Mouse (Mus musculus) embryonic facial prominence, embryonic 10.5 days (tissue): ENCODE measurements around the gene Prkar1b. TPM values are rescaled to one million over a fixed set of nuclear protein-coding genes. Genes with fewer than 3 reads are reported as not detected.
A peak's percentile ranks its signal among the peaks of the same experiment; 100 is the strongest.

Source experiments
- DNase-seq: peaks from one replicate; pipeline ENCODE4 v3.0.0-alpha.2; 2017; ENCODE audit warnings: low spot score
- H3K27ac ChIP-seq: fragments of 300-500 bp; sonication (generic); replicated peaks from 2 replicates; pipeline ENCODE4 v1.5.1; 2016; ENCODE audit warnings: mild to moderate bottlenecking
- H3K27me3 ChIP-seq: fragments of 300-500 bp; sonication (generic); replicated peaks from 2 replicates; pipeline ENCODE4 v1.6.1; 2016; ENCODE audit warnings: low read depth, mild to moderate bottlenecking; ENCODE audit not compliant: poor library complexity, severe bottlenecking
- H3K36me3 ChIP-seq: fragments of 300-500 bp; sonication (generic); replicated peaks from 2 replicates; pipeline ENCODE4 v1.6.1; 2016; ENCODE audit warnings: mild to moderate bottlenecking, moderate library complexity
- H3K4me1 ChIP-seq: fragments of 300-500 bp; sonication (generic); 2 replicates; pipeline ENCODE4 v1.6.1; 2016
- H3K4me3 ChIP-seq: fragments of 300-500 bp; sonication (generic); 2 replicates; pipeline ENCODE4 v1.5.1; 2016; ENCODE audit warnings: mild to moderate bottlenecking, moderate library complexity
- H3K9me3 ChIP-seq: fragments of 300-500 bp; sonication (generic); 2 replicates; pipeline ENCODE4 v1.6.1; 2016; ENCODE audit warnings: mild to moderate bottlenecking
- WGBS: fragments of 180-500 bp; shearing (Covaris S2); methylation state at CpG from one replicate; pipeline ENCODE4 v1.1.7; 2016; 5-methylcytosine and 5-hydroxymethylcytosine counted together
- polyA plus RNA-seq: library from polyadenylated mRNA; unstranded; fragments of >200 nt; fragmentation: Nextera tagmentation; extraction: Ambion mirVana; gene quantifications from 2 replicates; pipeline ENCODE4 v1.2.1, GENCODE M21; 2016

Prkar1b gene
- polyA plus RNA-seq, 1 experiment from 2014 or later: 9.0 TPM

DNA sequence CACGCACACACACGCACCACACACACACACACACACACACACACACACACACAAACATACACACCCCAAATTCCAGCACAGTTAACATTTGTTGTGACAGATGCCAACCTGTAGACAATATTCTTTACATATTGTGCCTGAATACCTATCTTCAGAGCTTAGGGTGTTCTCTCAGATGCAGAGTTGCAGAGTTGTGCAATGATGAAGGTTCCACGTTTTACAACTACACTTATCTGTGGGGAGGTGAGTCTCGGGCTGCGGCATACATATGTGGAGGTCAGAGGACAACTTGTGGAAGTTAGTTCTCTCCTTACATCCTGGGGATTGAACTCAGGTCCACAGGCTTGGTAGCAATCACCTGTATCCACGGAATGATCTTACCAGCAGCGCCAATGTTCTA lies 34.3 kb downstream of the Prkar1b start:
- 91% methylated on average over 7 of the region's 7 CpGs for WGBS
- H3K9me3 ChIP-seq: no peaks in the 10 kb centered on the region
- no peak overlapping the region for H3K4me3 ChIP-seq
- H3K4me1 ChIP-seq: peaks cover 17% of the 10 kb centered on the region
- H3K27me3 ChIP-seq: no peaks in the 10 kb centered on the region
- H3K27ac ChIP-seq: no peak overlapping the region
- no peaks in the 10 kb centered on the region for H3K36me3 ChIP-seq
- no peak for DNase-seq

DNA sequence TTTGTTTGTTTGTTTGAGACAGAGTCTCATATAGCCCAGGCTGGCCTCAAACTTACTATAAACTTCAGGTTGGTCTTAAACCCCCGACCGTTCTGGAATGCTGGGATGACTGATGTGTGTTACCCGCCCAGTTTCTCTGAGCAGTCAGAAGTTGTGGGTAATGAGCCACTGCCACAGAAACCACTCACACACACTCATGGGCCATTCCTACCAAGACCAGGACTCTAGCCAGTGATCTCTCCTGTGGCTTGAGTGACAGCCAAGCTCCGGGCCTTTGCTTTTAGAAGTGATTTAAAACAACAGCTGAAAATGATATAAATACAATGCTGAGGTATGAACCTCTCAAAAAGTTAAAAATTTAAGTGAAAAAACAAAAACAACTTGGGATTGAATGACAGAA lies 34.9 kb downstream of the Prkar1b start:
- Histone ChIP-seq H3K9me3 (no peaks in the 10 kb centered on the region), H3K36me3 (no peaks in the 10 kb centered on the region), H3K27ac (no peak overlapping the region), H3K4me1 (peaks cover 17% of the 10 kb centered on the region), H3K4me3 (no peak overlapping the region), H3K27me3 (no peaks in the 10 kb centered on the region)
- 88% methylated on average over 4 of the region's 4 CpGs for WGBS
- no peak for DNase-seq

GRCm38 (mm10) chr5:139112418-139112817 lies 37.4 kb downstream of the Prkar1b start:
- no peaks in the 10 kb centered on the region for H3K9me3 ChIP-seq
- H3K27ac ChIP-seq: no peak overlapping the region
- DNase-seq: no peak
- peaks cover 6% of the 10 kb centered on the region; the same call in 1 of the 2 replicates for H3K4me1 ChIP-seq
- no peaks in the 10 kb centered on the region for H3K27me3 ChIP-seq
- H3K4me3 ChIP-seq: no peak overlapping the region
- WGBS: 86% methylated on average over 9 of the region's 9 CpGs
- no peaks in the 10 kb centered on the region for H3K36me3 ChIP-seq

DNA sequence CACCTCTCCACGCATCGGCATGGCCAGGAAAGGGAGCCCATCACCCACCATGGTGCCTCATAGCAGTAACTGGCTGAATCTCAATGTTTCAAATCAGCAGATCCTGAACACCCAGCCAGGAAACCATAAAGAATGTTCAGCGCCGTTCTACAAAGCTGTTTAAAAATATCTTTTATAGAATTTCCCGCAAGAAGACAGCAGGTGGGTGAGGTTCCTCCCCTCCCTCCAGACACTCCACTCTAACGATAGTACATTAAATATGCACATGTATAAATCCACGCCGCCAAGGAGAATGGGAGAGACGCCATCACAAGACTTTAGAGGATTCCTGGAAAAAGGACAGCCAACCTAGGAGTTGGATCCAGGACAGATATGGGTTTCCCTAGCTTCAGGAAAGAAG lies 37.8 kb downstream of the Prkar1b start:
- no peak for DNase-seq
- H3K9me3 ChIP-seq: no peaks in the 10 kb centered on the region
- H3K27me3 ChIP-seq: no peaks in the 10 kb centered on the region
- H3K4me1 ChIP-seq: peaks cover 6% of the 10 kb centered on the region; the same call in 1 of the 2 replicates
- 86% methylated on average over 9 of the region's 9 CpGs for WGBS
- H3K4me3 ChIP-seq: no peak overlapping the region
- no peak overlapping the region for H3K27ac ChIP-seq
- H3K36me3 ChIP-seq: no peaks in the 10 kb centered on the region

DNA sequence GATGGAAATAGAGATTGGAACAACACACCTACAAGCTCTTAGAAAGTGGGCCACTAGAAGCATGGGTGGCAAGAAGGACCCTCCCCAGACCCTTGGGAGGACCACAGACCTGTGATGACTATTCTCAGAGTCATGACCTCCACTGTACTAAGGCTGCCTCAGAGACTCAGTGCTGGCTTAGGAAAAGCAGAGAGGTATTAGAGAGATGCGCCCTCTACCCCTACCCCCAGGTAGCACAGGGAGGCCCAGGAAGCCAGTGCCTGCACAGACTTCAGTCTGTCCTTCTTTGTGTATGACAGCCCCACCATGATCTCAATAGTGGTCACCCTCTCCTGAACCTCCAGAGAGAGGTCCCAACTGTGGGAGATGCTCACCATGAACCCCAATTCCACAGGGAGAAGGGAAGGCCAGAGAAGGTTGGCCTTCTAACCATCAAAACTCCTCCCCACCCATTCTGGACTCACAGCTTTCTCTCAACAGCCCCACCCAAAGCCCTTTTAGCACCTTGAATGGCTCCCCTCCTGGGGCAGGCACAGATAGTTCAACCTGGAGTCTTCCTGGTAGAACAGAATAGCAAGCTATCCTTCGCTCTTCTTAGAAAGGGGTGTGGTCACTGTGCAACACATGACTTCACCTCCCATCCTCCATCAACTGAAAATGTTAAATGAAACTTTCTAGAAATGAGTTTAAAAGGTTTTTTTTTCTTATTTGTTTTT lies 39.5 kb downstream of the Prkar1b start:
- H3K9me3 ChIP-seq: no peaks in the 10 kb centered on the region
- DNase-seq: no peak
- no peaks in the 10 kb centered on the region for H3K36me3 ChIP-seq
- no peak overlapping the region for H3K4me3 ChIP-seq
- no peak overlapping the region for H3K27ac ChIP-seq
- WGBS: 72% methylated on average over 2 of the region's 2 CpGs
- peaks cover 6% of the 10 kb centered on the region; the same call in 1 of the 2 replicates for H3K4me1 ChIP-seq
- no peaks in the 10 kb centered on the region for H3K27me3 ChIP-seq

DNA sequence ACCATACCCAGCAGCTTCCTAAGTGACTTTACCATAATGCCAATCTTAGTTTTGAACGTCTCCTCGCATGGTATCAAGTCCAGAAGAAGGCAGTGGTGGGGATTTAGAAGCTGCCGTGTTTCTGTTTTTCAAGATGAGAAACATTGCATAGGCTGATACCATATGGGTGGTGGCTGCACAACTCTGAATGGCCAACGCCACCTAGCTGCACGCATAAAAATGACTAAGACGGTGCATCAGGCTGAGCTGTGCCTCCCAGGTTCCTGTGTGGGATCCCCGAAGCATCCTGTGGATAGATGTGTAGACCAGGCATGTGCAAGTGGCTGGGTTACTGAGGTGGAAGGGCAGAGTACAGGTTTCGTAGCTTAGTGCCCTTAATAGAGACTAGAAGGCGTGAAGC lies 42.0 kb downstream of the Prkar1b start:
- H3K36me3 ChIP-seq: no peaks in the 10 kb centered on the region
- no peak overlapping the region for H3K4me3 ChIP-seq
- H3K27me3 ChIP-seq: no peaks in the 10 kb centered on the region
- no peaks in the 10 kb centered on the region for H3K4me1 ChIP-seq
- DNase-seq: no peak
- no peaks in the 10 kb centered on the region for H3K9me3 ChIP-seq
- no peak overlapping the region for H3K27ac ChIP-seq
- WGBS: 78% methylated on average over 9 of the region's 9 CpGs

DNA sequence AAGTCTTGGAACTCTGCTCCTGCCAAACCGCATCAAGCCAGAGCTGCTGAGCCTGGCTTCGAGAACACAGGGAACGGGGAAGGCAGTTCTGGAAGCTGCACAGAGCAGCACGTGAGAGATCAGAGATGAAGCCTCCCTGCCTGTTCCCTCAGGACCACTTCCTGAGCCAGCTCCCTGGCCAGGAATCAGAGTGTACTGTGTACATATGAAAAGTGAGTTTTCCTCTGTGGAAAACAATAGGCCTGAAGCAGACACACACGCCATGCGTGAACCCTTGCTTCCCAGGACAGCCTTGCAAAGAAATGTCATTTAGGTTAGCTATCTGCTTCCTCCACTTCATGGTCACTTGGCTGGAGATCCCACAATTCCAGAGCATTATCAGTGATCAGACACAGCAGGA lies 48.0 kb downstream of the Prkar1b start:
- Histone ChIP-seq H3K27me3 (no peaks in the 10 kb centered on the region), H3K27ac (no peak overlapping the region), H3K9me3 (no peaks in the 10 kb centered on the region), H3K4me3 (no peak overlapping the region), H3K4me1 (peaks cover 7% of the 10 kb centered on the region), H3K36me3 (no peaks in the 10 kb centered on the region)
- DNase-seq: no peak
- WGBS: 82% methylated on average over 6 of the region's 6 CpGs

DNA sequence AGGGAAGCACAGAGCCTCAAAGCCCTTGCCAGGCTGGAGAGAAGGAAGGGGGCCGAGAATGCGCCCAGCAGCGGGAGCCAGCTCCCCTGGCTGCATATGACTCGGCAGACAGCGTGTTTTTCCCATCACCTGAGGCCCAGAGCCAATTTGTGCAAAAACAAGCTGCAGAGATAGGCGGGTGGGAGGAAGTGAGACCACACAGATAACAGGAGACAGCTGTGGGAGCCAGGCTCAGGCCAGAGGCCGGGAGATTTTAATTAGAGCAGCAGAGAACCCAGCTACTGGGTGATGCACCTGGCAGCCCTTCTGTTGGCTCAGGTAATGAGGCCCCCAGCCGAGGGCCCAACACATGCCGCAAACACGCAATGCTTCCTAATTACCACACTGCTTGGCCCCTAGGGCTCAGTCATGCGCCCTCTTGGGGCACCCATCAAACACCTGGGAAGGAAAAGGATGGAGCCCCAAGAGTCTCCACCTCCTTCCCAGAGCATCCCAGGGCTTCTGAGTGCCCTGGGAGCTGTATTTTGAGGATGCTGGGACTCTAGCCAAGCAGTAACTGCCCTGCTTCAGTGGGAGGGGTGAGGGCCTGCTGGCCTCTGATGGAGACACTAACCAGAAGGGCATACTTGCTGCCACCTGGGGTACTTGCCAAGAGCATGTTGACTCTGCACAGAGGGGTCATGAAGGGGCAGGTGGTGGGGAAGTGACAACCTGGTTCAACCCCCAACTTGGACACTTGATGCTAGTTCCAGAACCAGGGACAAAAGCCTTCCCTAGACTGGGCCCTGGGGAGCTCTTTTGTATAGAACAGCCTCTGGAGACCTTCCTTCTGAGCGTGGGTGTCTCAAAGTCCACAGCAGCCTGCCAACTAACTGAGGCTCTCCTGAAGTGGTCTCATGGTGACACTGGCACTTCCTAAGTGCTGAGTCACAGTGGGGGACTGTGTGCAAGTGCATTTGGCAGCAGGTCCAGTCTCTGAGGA lies 50.5 kb downstream of the Prkar1b start:
- WGBS: 43% methylated on average over 12 of the region's 12 CpGs
- DNase-seq: no peak
- no peaks in the 10 kb centered on the region for H3K36me3 ChIP-seq
- H3K4me1 ChIP-seq: peaks cover 17% of the 10 kb centered on the region
- H3K4me3 ChIP-seq: no peak overlapping the region
- no peaks in the 10 kb centered on the region for H3K9me3 ChIP-seq
- H3K27ac ChIP-seq: no peak overlapping the region
- H3K27me3 ChIP-seq: no peaks in the 10 kb centered on the region

GRCm38 (mm10) chr5:139095297-139096110 lies 54.3 kb downstream of the Prkar1b start:
- DNase-seq: no peak
- no peaks in the 10 kb centered on the region for H3K27me3 ChIP-seq
- H3K27ac ChIP-seq: no peak overlapping the region

DNA sequence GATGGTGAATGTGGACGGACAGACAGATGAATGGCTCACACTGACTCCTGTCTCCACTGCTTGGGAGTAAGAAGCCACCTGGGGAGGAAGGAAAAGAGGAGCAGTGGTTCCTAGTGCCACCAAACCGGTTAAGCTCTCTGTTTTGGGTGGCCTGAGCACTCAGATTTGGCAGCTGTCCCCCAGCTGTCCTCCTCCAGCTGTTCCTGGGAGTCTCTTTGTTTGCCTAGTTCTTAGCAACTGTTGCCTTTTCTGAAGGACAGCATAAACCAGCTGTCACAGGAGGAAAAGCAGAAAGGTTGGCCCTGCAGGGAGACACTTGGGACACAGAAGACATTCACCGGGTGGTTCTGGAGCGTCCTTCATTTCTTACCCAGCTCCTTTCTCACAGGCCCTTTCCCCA lies 56.3 kb downstream of the Prkar1b start:
- 0 out of 2 replicates have a peak overlapping the region, but pooled peaks have one; percentile 2 for H3K27ac ChIP-seq
- no peaks in the 10 kb centered on the region for H3K9me3 ChIP-seq
- 70% methylated on average over 4 of the region's 4 CpGs for WGBS
- H3K4me1 ChIP-seq: peaks cover 15% of the 10 kb centered on the region
- no peak for DNase-seq
- H3K4me3 ChIP-seq: no peak overlapping the region
- no peaks in the 10 kb centered on the region for H3K36me3 ChIP-seq
- H3K27me3 ChIP-seq: no peaks in the 10 kb centered on the region

More at GRCm38 (mm10) chr5:139095297-139096110, 54.3 kb downstream of the Prkar1b start:
- Histone ChIP-seq H3K4me3 (no peak overlapping the region), H3K4me1 (peaks cover 22% of the 10 kb centered on the region), H3K9me3 (no peaks in the 10 kb centered on the region), H3K36me3 (no peaks in the 10 kb centered on the region)
- WGBS: 78% methylated on average over 8 of the region's 8 CpGs

DNA sequence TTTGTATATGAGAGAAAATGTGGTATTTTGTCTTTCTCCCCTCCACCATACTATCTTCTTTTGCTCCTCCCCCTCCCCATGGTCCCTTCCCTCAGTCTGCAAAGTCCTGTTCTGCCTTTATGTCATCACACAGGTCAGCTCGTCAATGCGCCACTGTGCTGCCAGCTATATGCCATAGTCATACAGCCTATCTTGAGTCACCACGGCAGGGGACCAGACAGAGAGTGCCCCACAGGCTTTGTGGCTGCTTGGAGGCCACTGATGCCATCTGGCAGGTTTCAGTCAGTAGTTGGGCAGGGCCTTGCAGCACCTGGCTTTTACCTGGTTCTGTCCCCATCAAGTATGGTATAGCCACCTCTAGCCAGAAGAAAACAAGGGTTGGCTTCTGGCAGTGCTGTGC lies 58.1 kb downstream of the Prkar1b start:
- no peak overlapping the region for H3K4me3 ChIP-seq
- no peaks in the 10 kb centered on the region for H3K9me3 ChIP-seq
- H3K27me3 ChIP-seq: no peaks in the 10 kb centered on the region
- no peaks in the 10 kb centered on the region for H3K36me3 ChIP-seq
- H3K4me1 ChIP-seq: peaks cover 15% of the 10 kb centered on the region
- no peak overlapping the region for H3K27ac ChIP-seq
- WGBS: 86% methylated on average over 3 of the region's 3 CpGs
- no peak for DNase-seq

DNA sequence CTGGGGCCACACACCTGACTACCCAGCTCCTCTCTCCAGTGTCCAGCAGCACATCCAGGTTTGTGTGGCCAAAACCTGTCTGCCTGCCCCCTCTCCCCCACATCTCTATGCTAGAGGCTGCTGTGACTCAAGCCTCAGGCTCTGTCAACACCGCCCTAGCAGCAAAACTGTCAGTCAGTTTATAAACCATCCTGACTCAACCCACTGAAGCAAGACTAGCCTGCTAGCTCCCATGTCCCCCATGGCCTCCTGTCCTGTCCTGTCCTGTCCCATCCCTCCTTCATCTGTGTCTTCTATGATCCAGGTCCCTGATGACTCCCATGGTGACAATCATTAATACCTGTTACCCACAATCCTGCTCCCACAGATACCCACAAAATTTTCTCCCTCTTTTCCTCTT lies 59.6 kb downstream of the Prkar1b start:
- no peaks in the 10 kb centered on the region for H3K9me3 ChIP-seq
- no peaks in the 10 kb centered on the region for H3K27me3 ChIP-seq
- H3K27ac ChIP-seq: no peak overlapping the region
- DNase-seq: no peak
- H3K36me3 ChIP-seq: no peaks in the 10 kb centered on the region
- H3K4me1 ChIP-seq: peaks cover 8% of the 10 kb centered on the region
- WGBS: 58% methylated on average over 1 of the region's 1 CpGs
- no peak overlapping the region for H3K4me3 ChIP-seq
